Mouse (Mus musculus) spleen, adult 18-20 months (tissue): Measurements from ENCODE around the gene Brdt.

Source experiments
- DNase-seq, 2 experiments: peaks; one replicate each; pipeline ENCODE4 v3.0.0; 2022; ENCODE audit warnings: mixed read lengths in 2 of 2

The Brdt gene

DNA sequence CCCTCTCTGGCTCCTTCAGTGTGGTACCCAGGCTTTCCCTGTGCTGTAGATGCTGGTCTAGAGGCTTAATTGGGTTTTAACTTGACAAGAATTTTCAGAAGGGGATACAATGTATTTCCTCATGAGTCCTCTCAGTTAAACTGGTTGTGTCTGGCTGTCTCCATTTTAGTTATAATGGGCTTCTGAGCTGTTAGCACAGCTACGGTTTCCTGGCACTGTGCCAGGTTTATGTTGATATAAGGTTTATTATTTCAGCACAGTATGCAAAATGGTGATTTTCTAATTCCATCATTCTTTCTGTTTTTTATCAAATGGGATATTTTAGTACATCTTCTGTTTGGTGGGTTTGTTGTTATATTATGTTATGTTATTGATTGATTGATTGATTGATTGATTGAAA, 90.7 kb downstream of the Brdt start:
- no peak for DNase-seq

DNA sequence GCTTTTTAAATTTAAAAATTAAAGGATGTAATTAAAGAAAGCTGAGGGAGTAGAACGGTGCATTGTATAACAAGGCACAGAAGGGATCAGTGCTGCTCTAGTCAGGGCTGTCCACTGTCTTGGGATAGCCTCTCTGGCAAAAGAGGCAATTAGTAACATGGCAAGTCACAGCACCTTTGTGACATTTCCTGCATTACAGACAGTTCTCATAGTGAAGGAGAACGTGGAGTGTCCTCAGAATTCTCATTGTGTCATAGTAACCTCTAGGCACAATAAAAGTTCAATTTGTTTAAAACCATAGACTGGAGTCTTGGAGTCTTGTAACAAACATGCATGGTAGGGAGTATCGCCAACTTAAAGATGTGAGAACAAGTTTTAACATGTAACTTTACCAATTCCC, 100.3 kb downstream of the Brdt start, which contains the start of gene Lpcat2b:
Gene Lpcat2b (plus strand): TSS at position 301 of the 400 bp plus-strand sequence.
- no peak for DNase-seq

DNA sequence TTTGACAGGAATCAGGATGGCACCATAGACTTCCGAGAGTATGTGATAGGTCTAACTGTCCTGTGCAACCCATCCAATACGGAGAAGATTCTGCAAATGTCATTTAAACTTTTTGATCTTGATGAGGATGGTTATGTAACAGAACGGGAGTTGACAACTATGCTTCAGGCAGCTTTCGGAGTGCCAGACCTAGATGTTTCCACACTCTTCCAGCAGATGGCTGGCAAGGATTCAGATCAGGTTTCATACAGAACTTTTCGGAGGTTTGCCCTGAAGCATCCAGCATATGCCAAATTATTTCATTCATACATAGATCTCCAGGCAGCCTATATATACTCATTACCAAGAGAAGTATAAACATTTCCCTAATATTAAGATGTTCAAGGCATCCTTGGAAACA, 103.0 kb downstream of the Brdt start:
- DNase-seq, result no peak

DNA sequence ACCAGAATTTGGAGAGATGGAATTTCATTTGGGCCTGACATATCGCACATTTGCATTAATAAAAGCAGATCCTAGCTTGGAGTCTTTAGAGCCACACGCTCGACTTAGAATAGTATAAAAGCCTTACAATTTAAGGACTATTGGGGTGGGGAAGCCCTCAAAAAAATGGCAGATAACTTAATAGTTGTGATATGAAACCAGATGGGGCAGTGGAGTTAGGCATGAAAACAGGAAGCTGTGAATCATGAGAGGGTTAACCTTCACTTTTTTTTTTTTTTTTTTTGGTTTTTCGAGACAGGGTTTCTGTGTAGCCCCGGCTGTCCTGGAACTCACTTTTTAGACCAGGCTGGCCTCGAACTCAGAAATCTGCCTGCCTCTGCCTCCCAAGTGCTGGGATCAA, 105.2 kb downstream of the Brdt start:
- DNase-seq, result no peak
